Mouse (Mus musculus): ENCODE data around the gene Msh6. TPM values are rescaled to one million over a fixed set of nuclear protein-coding genes. Genes with fewer than 3 reads are reported as not detected.
"Not testable (repeated sequence)": the region's sequence is repeated elsewhere in the genome, so short reads cannot be mapped to it uniquely, and the experiment has no call there.

Msh6 gene
- polyA plus RNA-seq, 1 experiment from 2014 or later = 95.5 TPM

- DNase-seq (ENCODE audit: low spot score, missing footprints) = no peak
- Histone ChIP-seq H3K4me2 (no peak overlapping the region), H3K4me3 (ENCODE audit: low read depth, low read length) (no peak overlapping the region), H3K9me3 (ENCODE audit: control insufficient read depth, low read length) (no peaks in the 10 kb centered on the region), H3K27me3 (ENCODE audit: control insufficient read depth, insufficient read depth, low read length) (no peaks in the 10 kb centered on the region), H3K27ac (ENCODE audit: low read depth, low read length) (no peak overlapping the region), H3K36me3 (ENCODE audit: control insufficient read depth, insufficient read depth, low read length) (peaks cover 24% of the 10 kb centered on the region; the same call in 1 of the 2 replicates), H3K9ac (ENCODE audit: low read length) (no peak overlapping the region), H3K4me1 (ENCODE audit: control insufficient read depth, insufficient read depth, low read length) (no peaks in the 10 kb centered on the region)
- WGBS = 93% methylated on average over 1 of the region's 1 CpGs
- no peak for ATAC-seq (ENCODE audit: low FRiP score)
These were observed 18.5 kb downstream of the Msh6 start for GRCm38 (mm10) chr17:87993338-87993737.

- Histone ChIP-seq H3K4me2 (no peak overlapping the region), H3K4me3 (ENCODE audit: low read depth, low read length) (no peak overlapping the region), H3K36me3 (ENCODE audit: control insufficient read depth, insufficient read depth, low read length) (peaks cover 30% of the 10 kb centered on the region; the same call in 1 of the 2 replicates), H3K27ac (ENCODE audit: low read depth, low read length) (no peak overlapping the region), H3K9ac (ENCODE audit: low read length) (no peak overlapping the region), H3K9me3 (ENCODE audit: control insufficient read depth, low read length) (no peaks in the 10 kb centered on the region), H3K4me1 (ENCODE audit: control insufficient read depth, insufficient read depth, low read length) (no peaks in the 10 kb centered on the region), H3K27me3 (ENCODE audit: control insufficient read depth, insufficient read depth, low read length) (no peaks in the 10 kb centered on the region)
- no peak for DNase-seq (ENCODE audit: low spot score, missing footprints)
- ATAC-seq (ENCODE audit: low FRiP score) = no peak
- WGBS = 90% methylated on average over 4 of the region's 4 CpGs
These were observed 22.9 kb downstream of the Msh6 start for GRCm38 (mm10) chr17:87997808-87998207.

- H3K4me3 ChIP-seq (ENCODE audit: low read depth, low read length) = no peak overlapping the region
- no peak for DNase-seq (ENCODE audit: low spot score, missing footprints)
- H3K9ac ChIP-seq (ENCODE audit: low read length) = no peak overlapping the region
- no peak overlapping the region for H3K4me2 ChIP-seq
- no peak overlapping the region for H3K27ac ChIP-seq (ENCODE audit: low read depth, low read length)
- no peak for ATAC-seq (ENCODE audit: low FRiP score)
- no peaks in the 10 kb centered on the region for H3K9me3 ChIP-seq (ENCODE audit: control insufficient read depth, low read length)
- peaks cover 24% of the 10 kb centered on the region for H3K36me3 ChIP-seq (ENCODE audit: control insufficient read depth, insufficient read depth, low read length)
- no peaks in the 10 kb centered on the region for H3K4me1 ChIP-seq (ENCODE audit: control insufficient read depth, insufficient read depth, low read length)
- no peaks in the 10 kb centered on the region for H3K27me3 ChIP-seq (ENCODE audit: control insufficient read depth, insufficient read depth, low read length)
- WGBS = 94% methylated on average over 1 of the region's 1 CpGs
These were observed 30.0 kb downstream of the Msh6 start for GRCm38 (mm10) chr17:88004892-88005291.

- no peak for ATAC-seq (ENCODE audit: low FRiP score)
These were observed 32.1 kb downstream of the Msh6 start for GRCm38 (mm10) chr17:88006956-88007355.

GRCm38 (mm10) chr17:88014456-88014855 is 39.6 kb downstream of the Msh6 start:
- DNase-seq (ENCODE audit: low spot score, missing footprints) = no peak
- Histone ChIP-seq H3K36me3 (ENCODE audit: control insufficient read depth, insufficient read depth, low read length) (peaks cover 16% of the 10 kb centered on the region), H3K4me1 (ENCODE audit: control insufficient read depth, insufficient read depth, low read length) (no peaks in the 10 kb centered on the region), H3K27ac (ENCODE audit: low read depth, low read length) (no peak overlapping the region), H3K9ac (ENCODE audit: low read length) (no peak overlapping the region), H3K4me2 (no peak overlapping the region), H3K9me3 (ENCODE audit: control insufficient read depth, low read length) (no peaks in the 10 kb centered on the region), H3K4me3 (ENCODE audit: low read depth, low read length) (no peak overlapping the region), H3K27me3 (ENCODE audit: control insufficient read depth, insufficient read depth, low read length) (no peaks in the 10 kb centered on the region)
- no peak for ATAC-seq (ENCODE audit: low FRiP score)
- 100% methylated on average over 1 of the region's 1 CpGs for WGBS

More at GRCm38 (mm10) chr17:88006956-88007355, 32.1 kb downstream of the Msh6 start:
- no peak for DNase-seq (ENCODE audit: low spot score, missing footprints)
- Histone ChIP-seq H3K36me3 (ENCODE audit: control insufficient read depth, insufficient read depth, low read length) (peaks cover 23% of the 10 kb centered on the region), H3K4me3 (ENCODE audit: low read depth, low read length) (no peak overlapping the region), H3K4me2 (no peak overlapping the region), H3K27me3 (ENCODE audit: control insufficient read depth, insufficient read depth, low read length) (no peaks in the 10 kb centered on the region), H3K4me1 (ENCODE audit: control insufficient read depth, insufficient read depth, low read length) (no peaks in the 10 kb centered on the region), H3K9ac (ENCODE audit: low read length) (no peak overlapping the region), H3K27ac (ENCODE audit: low read depth, low read length) (no peak overlapping the region), H3K9me3 (ENCODE audit: control insufficient read depth, low read length) (no peaks in the 10 kb centered on the region)
- WGBS = 91% methylated on average over 8 of the region's 8 CpGs

- not testable (repeated sequence) for H3K27ac ChIP-seq (ENCODE audit: low read depth, low read length); H3K9me3 ChIP-seq (ENCODE audit: control insufficient read depth, low read length); H3K4me2 ChIP-seq; ATAC-seq (ENCODE audit: low FRiP score); DNase-seq (ENCODE audit: low spot score, missing footprints); H3K36me3 ChIP-seq (ENCODE audit: control insufficient read depth, insufficient read depth, low read length); H3K4me1 ChIP-seq (ENCODE audit: control insufficient read depth, insufficient read depth, low read length); H3K27me3 ChIP-seq (ENCODE audit: control insufficient read depth, insufficient read depth, low read length); H3K4me3 ChIP-seq (ENCODE audit: low read depth, low read length); H3K9ac ChIP-seq (ENCODE audit: low read length)
- 93% methylated on average over 8 of the region's 8 CpGs for WGBS
These were observed 41.2 kb downstream of the Msh6 start for GRCm38 (mm10) chr17:88016027-88016426.

- Histone ChIP-seq H3K4me1 (ENCODE audit: control insufficient read depth, insufficient read depth, low read length) (no peaks in the 10 kb centered on the region), H3K36me3 (ENCODE audit: control insufficient read depth, insufficient read depth, low read length) (no peaks in the 10 kb centered on the region), H3K9ac (ENCODE audit: low read length) (no peak overlapping the region), H3K4me3 (ENCODE audit: low read depth, low read length) (no peak overlapping the region), H3K4me2 (no peak overlapping the region), H3K27me3 (ENCODE audit: control insufficient read depth, insufficient read depth, low read length) (no peaks in the 10 kb centered on the region), H3K9me3 (ENCODE audit: control insufficient read depth, low read length) (no peaks in the 10 kb centered on the region), H3K27ac (ENCODE audit: low read depth, low read length) (no peak overlapping the region)
- ATAC-seq (ENCODE audit: low FRiP score) (no peak), DNase-seq (ENCODE audit: low spot score, missing footprints) (no peak)
- 81% methylated on average over 1 of the region's 1 CpGs for WGBS
These were observed 49.1 kb downstream of the Msh6 start for GRCm38 (mm10) chr17:88023924-88024323.

- WGBS = 53% methylated on average over 4 of the region's 4 CpGs
- ATAC-seq (ENCODE audit: low FRiP score) (no peak), DNase-seq (ENCODE audit: low spot score, missing footprints) (no peak)
- no peaks in the 10 kb centered on the region for H3K36me3 ChIP-seq (ENCODE audit: control insufficient read depth, insufficient read depth, low read length)
- no peaks in the 10 kb centered on the region for H3K9me3 ChIP-seq (ENCODE audit: control insufficient read depth, low read length)
- no peak overlapping the region for H3K27ac ChIP-seq (ENCODE audit: low read depth, low read length)
- no peak overlapping the region for H3K4me2 ChIP-seq
- no peaks in the 10 kb centered on the region for H3K4me1 ChIP-seq (ENCODE audit: control insufficient read depth, insufficient read depth, low read length)
- H3K9ac ChIP-seq (ENCODE audit: low read length) = no peak overlapping the region
- H3K27me3 ChIP-seq (ENCODE audit: control insufficient read depth, insufficient read depth, low read length) = no peaks in the 10 kb centered on the region
- no peak overlapping the region for H3K4me3 ChIP-seq (ENCODE audit: low read depth, low read length)
These were observed 50.4 kb downstream of the Msh6 start for GRCm38 (mm10) chr17:88025227-88025626.

GRCm38 (mm10) chr17:88029194-88029970 is 54.5 kb downstream of the Msh6 start:
- DNase-seq (ENCODE audit: low spot score, missing footprints) (no peak), ATAC-seq (ENCODE audit: low FRiP score) (no peak)
- Histone ChIP-seq H3K4me3 (ENCODE audit: low read depth, low read length) (no peak overlapping the region), H3K27ac (ENCODE audit: low read depth, low read length) (no peak overlapping the region), H3K9ac (ENCODE audit: low read length) (no peak overlapping the region), H3K9me3 (ENCODE audit: control insufficient read depth, low read length) (no peaks in the 10 kb centered on the region), H3K27me3 (ENCODE audit: control insufficient read depth, insufficient read depth, low read length) (no peaks in the 10 kb centered on the region), H3K4me2 (no peak overlapping the region), H3K36me3 (ENCODE audit: control insufficient read depth, insufficient read depth, low read length) (no peaks in the 10 kb centered on the region), H3K4me1 (ENCODE audit: control insufficient read depth, insufficient read depth, low read length) (no peaks in the 10 kb centered on the region)
- WGBS = 90% methylated on average over 17 of the region's 17 CpGs
